Mouse (Mus musculus): ENCODE results near the gene Atg4b. TPM values are rescaled to one million over a fixed set of nuclear protein-coding genes. Genes with fewer than 3 reads are reported as not detected.

Gene Atg4b
- polyA plus RNA-seq, 1 experiment from 2014 or later: 70.9 TPM

DNA sequence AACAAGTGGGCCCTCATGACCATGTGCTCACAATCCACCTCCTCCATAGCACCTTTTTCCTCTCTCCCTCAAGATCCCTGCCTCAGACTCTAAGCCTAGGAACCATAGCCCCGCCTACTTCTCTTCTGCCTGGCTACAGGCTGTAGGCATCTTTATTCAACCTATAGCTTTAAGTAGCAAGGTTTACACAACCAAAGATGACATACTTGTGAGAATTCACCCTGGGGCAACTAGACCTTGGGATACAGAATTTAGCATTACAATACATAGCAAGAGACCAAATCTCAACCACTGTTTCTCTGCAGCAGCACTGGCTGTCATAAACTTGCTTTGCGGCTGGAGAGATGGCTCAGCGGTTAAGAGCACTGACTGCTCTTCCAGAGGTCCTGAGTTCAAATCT lies 58.7 kb downstream of the Atg4b start:
- H3K4me3 ChIP-seq (ENCODE audit: low read depth, low read length): no peak overlapping the region
- no peak overlapping the region for H3K27ac ChIP-seq (ENCODE audit: low read depth, low read length)
- peaks cover 32% of the 10 kb centered on the region for H3K36me3 ChIP-seq (ENCODE audit: control insufficient read depth, insufficient read depth, low read length)
- H3K4me1 ChIP-seq (ENCODE audit: control insufficient read depth, insufficient read depth, low read length): peaks cover 8% of the 10 kb centered on the region; the same call in 1 of the 2 replicates
- WGBS (ENCODE audit: insufficient replicate concordance): 89% methylated on average over 3 of the region's 3 CpGs
- no peaks in the 10 kb centered on the region for H3K9me3 ChIP-seq (replicated peaks; ENCODE audit: control insufficient read depth, low read length)
- no peak for ATAC-seq (replicated peaks; ENCODE audit: insufficient number of reproducible peaks, low FRiP score, low TSS enrichment)
- H3K9ac ChIP-seq (ENCODE audit: low read depth, low read length): no peak overlapping the region
- H3K27me3 ChIP-seq (ENCODE audit: control insufficient read depth, insufficient read depth, low read length): no peaks in the 10 kb centered on the region
- no peak overlapping the region for H3K4me2 ChIP-seq

DNA sequence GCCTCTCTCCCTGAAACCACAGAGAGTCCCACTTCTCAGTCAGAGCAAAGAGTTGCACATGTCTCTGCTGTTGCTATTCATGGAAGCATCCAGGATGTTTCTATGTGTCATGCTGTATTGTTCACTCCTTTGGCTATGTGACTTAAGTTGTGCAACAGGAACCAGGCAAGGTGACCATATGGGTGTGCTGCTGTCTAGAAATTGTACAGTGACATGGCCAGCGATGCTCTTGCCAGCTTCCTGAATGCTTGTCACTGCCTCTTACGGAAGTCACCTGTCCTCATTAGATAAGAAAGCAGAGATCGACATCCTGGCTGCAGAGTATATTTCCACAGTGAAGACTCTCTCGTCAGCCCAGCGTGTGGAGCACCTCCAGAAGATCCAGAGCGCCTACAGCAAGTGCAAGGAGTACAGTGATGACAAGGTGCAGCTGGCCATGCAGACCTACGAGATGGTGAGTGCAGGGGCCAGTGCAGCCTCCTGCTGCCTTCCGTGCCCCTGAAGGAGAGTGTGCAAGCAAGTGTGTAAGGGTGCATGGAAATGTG lies 60.3 kb downstream of the Atg4b start:
- H3K27me3 ChIP-seq (ENCODE audit: control insufficient read depth, insufficient read depth, low read length): no peaks in the 10 kb centered on the region
- WGBS (ENCODE audit: insufficient replicate concordance): 86% methylated on average over 8 of the region's 8 CpGs
- H3K9me3 ChIP-seq (replicated peaks; ENCODE audit: control insufficient read depth, low read length): no peaks in the 10 kb centered on the region
- no peak overlapping the region for H3K4me3 ChIP-seq (ENCODE audit: low read depth, low read length)
- no peaks in the 10 kb centered on the region for H3K4me1 ChIP-seq (ENCODE audit: control insufficient read depth, insufficient read depth, low read length)
- no peak for ATAC-seq (replicated peaks; ENCODE audit: insufficient number of reproducible peaks, low FRiP score, low TSS enrichment)
- H3K4me2 ChIP-seq: no peak overlapping the region
- H3K27ac ChIP-seq (ENCODE audit: low read depth, low read length): no peak overlapping the region
- peaks cover 36% of the 10 kb centered on the region for H3K36me3 ChIP-seq (ENCODE audit: control insufficient read depth, insufficient read depth, low read length)
- no peak overlapping the region for H3K9ac ChIP-seq (ENCODE audit: low read depth, low read length)

DNA sequence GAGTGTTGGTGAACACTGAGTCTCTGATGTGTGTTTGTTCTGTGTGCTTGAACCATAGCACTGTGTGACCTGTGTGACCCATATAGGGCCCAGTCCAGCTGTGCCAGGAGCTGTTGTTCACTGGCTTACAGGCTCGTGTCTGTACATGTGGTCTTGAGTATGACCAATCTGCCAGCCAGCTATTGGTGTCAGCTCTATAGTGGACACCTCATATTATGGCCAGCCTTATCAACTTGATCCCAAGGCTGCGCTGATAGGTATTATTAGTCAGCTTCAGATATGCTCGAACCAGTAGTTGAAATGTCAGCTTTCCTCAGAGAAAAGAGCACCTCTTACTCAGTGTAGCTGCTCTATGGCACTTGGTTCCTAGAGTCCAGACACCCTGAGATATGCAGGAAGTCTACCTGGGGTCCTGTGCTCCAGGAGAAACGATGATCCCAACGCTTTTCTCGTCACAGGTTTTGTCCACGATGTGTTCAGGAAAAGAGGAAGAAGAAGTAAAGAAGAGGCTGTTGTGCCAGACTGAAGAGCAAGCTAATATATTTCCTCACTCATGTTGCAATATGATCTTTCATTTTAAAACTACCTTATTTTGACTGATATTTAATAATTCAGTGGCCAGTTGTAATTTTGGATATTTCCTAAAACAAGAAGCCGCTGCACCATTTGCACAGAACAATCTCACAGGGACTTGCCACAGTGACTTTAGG lies 66.7 kb downstream of the Atg4b start:
- no peak for ATAC-seq (replicated peaks; ENCODE audit: insufficient number of reproducible peaks, low FRiP score, low TSS enrichment)

DNA sequence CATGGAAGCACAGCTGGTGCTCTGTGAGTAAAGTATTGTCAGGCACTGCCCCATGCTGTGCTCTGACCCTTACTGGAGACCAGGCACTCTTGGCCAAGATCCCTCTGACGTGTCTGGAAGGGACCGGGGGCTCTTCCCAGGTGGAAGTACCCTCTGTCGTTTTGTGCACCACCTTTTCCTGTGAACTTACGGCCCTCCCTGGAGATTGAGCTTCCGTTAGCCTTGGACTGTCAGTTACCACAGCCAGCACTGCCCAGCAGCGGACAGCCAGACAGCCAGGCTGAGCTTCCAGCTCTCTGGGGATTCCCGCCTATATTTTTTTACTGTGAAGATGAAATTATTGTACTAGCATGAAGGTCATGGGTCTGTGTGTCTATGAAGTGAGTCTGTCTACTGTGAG lies 67.4 kb downstream of the Atg4b start:
- H3K9ac ChIP-seq (ENCODE audit: low read depth, low read length): no peak overlapping the region
- no peak overlapping the region for H3K4me3 ChIP-seq (ENCODE audit: low read depth, low read length)
- WGBS (ENCODE audit: insufficient replicate concordance): 93% methylated on average over 7 of the region's 7 CpGs
- H3K4me1 ChIP-seq (ENCODE audit: control insufficient read depth, insufficient read depth, low read length): no peaks in the 10 kb centered on the region
- no peak overlapping the region for H3K4me2 ChIP-seq
- ATAC-seq (replicated peaks; ENCODE audit: insufficient number of reproducible peaks, low FRiP score, low TSS enrichment): no peak
- H3K36me3 ChIP-seq (ENCODE audit: control insufficient read depth, insufficient read depth, low read length): peaks cover 48% of the 10 kb centered on the region
- H3K27ac ChIP-seq (ENCODE audit: low read depth, low read length): no peak overlapping the region
- H3K9me3 ChIP-seq (replicated peaks; ENCODE audit: control insufficient read depth, low read length): no peaks in the 10 kb centered on the region
- H3K27me3 ChIP-seq (ENCODE audit: control insufficient read depth, insufficient read depth, low read length): no peaks in the 10 kb centered on the region

More for the DNA sequence above, 66.7 kb downstream of the Atg4b start:
- no peaks in the 10 kb centered on the region for H3K27me3 ChIP-seq (ENCODE audit: control insufficient read depth, insufficient read depth, low read length)
- no peaks in the 10 kb centered on the region for H3K9me3 ChIP-seq (replicated peaks; ENCODE audit: control insufficient read depth, low read length)
- H3K4me1 ChIP-seq (ENCODE audit: control insufficient read depth, insufficient read depth, low read length): no peaks in the 10 kb centered on the region
- peaks cover 48% of the 10 kb centered on the region for H3K36me3 ChIP-seq (ENCODE audit: control insufficient read depth, insufficient read depth, low read length)
- H3K9ac ChIP-seq (ENCODE audit: low read depth, low read length): no peak overlapping the region
- no peak overlapping the region for H3K4me2 ChIP-seq
- no peak overlapping the region for H3K4me3 ChIP-seq (ENCODE audit: low read depth, low read length)
- 89% methylated on average over 8 of the region's 8 CpGs for WGBS (ENCODE audit: insufficient replicate concordance)
- H3K27ac ChIP-seq (ENCODE audit: low read depth, low read length): no peak overlapping the region

DNA sequence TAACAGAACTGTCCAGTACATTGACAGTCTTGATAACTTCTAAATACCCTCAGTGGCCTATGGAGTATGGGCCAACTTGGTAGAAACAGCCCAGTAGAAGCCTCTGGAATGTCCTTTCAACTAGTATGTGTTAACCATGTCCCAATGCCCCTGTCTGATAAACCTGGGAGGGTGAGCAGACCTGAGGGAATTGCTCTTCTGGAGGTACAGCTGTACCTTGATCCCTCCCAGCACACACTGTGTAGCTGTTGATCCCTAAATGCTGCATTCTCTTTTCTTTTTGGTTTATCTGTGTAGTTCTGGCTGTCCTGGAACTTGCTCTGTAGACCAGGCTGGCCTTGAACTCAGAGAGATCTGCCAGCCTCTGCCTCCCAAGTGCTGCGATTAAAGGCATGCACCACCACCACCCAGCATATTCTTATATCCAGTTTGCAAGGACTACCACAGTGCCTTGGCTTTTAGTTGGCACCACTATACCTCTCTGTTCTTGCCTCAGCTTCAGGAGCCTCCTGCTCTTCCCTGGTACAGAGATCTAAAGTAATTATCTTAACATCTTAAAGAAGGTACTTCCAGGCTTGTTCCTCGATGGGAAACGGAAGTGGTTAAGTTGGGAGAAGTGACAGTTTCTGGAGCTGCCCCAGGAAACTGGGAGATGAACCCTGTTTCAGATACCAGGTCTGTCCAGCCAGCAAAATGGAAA lies 72.6 kb downstream of the Atg4b start:
- no peak overlapping the region for H3K4me3 ChIP-seq (ENCODE audit: low read depth, low read length)
- ATAC-seq (replicated peaks; ENCODE audit: insufficient number of reproducible peaks, low FRiP score, low TSS enrichment): no peak
- WGBS (ENCODE audit: insufficient replicate concordance): 72% methylated on average over 3 of the region's 3 CpGs
- no peak overlapping the region for H3K9ac ChIP-seq (ENCODE audit: low read depth, low read length)
- no peak overlapping the region for H3K4me2 ChIP-seq
- peaks cover 15% of the 10 kb centered on the region for H3K36me3 ChIP-seq (ENCODE audit: control insufficient read depth, insufficient read depth, low read length)
- peaks cover 7% of the 10 kb centered on the region for H3K4me1 ChIP-seq (ENCODE audit: control insufficient read depth, insufficient read depth, low read length)
- H3K27me3 ChIP-seq (ENCODE audit: control insufficient read depth, insufficient read depth, low read length): no peaks in the 10 kb centered on the region
- H3K27ac ChIP-seq (ENCODE audit: low read depth, low read length): peak overlapping the region; percentile 93; the same call in 1 of the 2 replicates
- no peaks in the 10 kb centered on the region for H3K9me3 ChIP-seq (replicated peaks; ENCODE audit: control insufficient read depth, low read length)

DNA sequence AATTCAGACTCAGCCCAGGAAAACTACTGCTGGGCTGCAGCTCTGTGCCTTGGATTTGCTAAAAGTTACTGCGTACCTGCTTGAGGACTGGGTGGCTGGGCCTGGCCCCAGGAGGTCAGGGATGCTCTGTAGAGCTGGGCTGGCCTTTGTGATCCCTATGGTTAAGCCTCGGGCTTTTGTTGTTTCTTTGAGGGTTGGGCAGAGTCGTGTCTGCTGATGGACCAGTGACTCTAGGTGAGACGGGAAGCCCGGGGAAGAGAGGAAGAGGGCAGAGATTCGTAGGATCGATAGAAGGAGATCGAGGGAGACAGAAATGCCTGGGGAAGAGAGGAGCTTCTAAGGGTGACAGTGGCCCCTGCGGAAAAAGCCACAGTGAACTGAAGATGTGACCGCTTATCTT lies 73.3 kb downstream of the Atg4b start, which contains the start of gene D2hgdh:
Gene D2hgdh, plus strand, starts transcription at position 301 of the 400 bp plus-strand sequence.
- H3K9me3 ChIP-seq (replicated peaks; ENCODE audit: control insufficient read depth, low read length): no peaks in the 10 kb centered on the region
- ATAC-seq (replicated peaks; ENCODE audit: insufficient number of reproducible peaks, low FRiP score, low TSS enrichment): no peak; the same call in 1 of the 2 replicates
- 6% methylated on average over 10 of the region's 10 CpGs for WGBS (ENCODE audit: insufficient replicate concordance)
- peaks cover 8% of the 10 kb centered on the region for H3K36me3 ChIP-seq (ENCODE audit: control insufficient read depth, insufficient read depth, low read length)
- peak within 1 kb of the TSS; percentile 77 for H3K9ac ChIP-seq (ENCODE audit: low read depth, low read length)
- H3K4me2 ChIP-seq: peak within 1 kb of the TSS; percentile 89
- H3K4me1 ChIP-seq (ENCODE audit: control insufficient read depth, insufficient read depth, low read length): peaks cover 7% of the 10 kb centered on the region
- no peaks in the 10 kb centered on the region for H3K27me3 ChIP-seq (ENCODE audit: control insufficient read depth, insufficient read depth, low read length)
- peak within 1 kb of the TSS; percentile 93 for H3K27ac ChIP-seq (ENCODE audit: low read depth, low read length)
- peak within 1 kb of the TSS; percentile 61 for H3K4me3 ChIP-seq (ENCODE audit: low read depth, low read length)

DNA sequence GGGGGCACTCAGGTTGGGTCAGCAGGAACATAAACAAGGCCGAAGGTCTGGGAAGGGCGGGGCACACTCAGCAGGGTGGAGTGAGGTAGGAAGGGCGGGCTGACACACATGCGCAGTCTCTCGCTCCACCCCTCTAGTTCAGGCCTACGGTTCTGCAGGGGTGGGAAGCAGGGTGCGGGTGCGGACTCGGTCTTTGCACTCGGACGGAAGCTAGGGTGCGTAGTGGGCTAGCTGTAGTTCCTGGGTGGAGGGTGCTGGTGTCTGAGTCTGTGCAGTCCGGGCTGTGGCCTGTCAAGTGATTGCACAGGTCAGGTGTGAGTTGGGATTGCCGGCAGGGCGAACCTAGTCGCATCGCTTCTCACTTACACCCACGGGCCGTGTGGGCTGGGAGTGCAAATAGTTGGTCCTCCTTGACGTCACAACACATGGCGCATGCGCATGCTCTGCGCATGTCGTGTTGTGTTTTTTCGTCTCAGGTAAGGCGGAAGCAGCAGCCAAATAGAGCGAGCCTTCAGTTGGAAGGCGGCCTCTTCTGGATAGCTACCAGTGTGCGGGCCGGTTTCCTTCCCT lies 73.9 kb downstream of the Atg4b start:
- Histone ChIP-seq H3K4me2 (peak overlapping the region; percentile 89), H3K36me3 (ENCODE audit: control insufficient read depth, insufficient read depth, low read length) (peaks cover 7% of the 10 kb centered on the region; the same call in 1 of the 2 replicates), H3K9me3 (replicated peaks; ENCODE audit: control insufficient read depth, low read length) (no peaks in the 10 kb centered on the region), H3K4me3 (ENCODE audit: low read depth, low read length) (peak overlapping the region; percentile 61), H3K4me1 (ENCODE audit: control insufficient read depth, insufficient read depth, low read length) (peaks cover 7% of the 10 kb centered on the region), H3K9ac (ENCODE audit: low read depth, low read length) (peak overlapping the region; percentile 77), H3K27ac (ENCODE audit: low read depth, low read length) (peak overlapping the region; percentile 93), H3K27me3 (ENCODE audit: control insufficient read depth, insufficient read depth, low read length) (no peaks in the 10 kb centered on the region)
- WGBS (ENCODE audit: insufficient replicate concordance): under 1% methylated on average over 30 of the region's 30 CpGs
- ATAC-seq (replicated peaks; ENCODE audit: insufficient number of reproducible peaks, low FRiP score, low TSS enrichment): peak; percentile 95

DNA sequence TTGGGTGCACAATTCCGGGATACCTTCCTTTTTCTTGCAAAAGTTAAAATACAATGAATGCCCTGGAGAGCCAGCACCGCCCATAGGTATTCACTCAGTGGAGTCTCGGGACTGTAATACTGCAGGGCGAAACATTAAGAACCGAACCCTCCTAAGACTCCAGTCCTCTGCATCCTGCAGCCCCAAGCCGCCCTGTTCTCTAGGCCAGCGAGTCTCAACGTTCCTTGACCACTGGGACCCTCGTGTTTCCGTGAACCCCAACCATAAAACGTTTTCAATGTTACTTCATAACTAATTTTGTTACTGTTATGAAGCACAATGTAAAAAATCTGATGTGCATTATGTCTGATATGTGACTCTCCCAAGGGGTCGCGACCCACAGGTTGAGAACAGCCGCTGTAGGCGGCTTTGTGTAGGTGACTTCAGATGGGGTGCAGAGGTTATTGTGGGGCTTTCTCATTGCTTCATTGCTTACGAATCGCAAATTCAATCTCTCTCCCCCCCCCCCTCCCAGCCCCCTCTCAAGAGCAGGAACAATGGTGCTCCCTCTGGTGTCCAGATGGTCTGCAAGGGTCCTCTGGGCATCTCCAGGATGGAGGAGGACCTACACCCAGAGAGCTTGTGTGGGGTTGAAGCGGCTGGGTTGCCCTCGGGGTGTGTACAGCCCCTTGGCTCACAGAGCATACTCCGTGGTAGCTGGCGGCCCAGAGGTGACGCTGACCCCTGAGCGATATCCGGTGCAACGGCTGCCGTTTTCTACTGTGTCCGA lies 74.7 kb downstream of the Atg4b start:
- whole genome bisulfite sequencing (ENCODE audit: insufficient replicate concordance): 46% methylated on average over 27 of the region's 27 CpGs
- no peaks in the 10 kb centered on the region for H3K27me3 ChIP-seq (ENCODE audit: control insufficient read depth, insufficient read depth, low read length)

More for the DNA sequence above, 74.7 kb downstream of the Atg4b start:
- Histone ChIP-seq H3K36me3 (ENCODE audit: control insufficient read depth, insufficient read depth, low read length) (peaks cover 5% of the 10 kb centered on the region; the same call in 1 of the 2 replicates), H3K27ac (ENCODE audit: low read depth, low read length) (peak overlapping the region; percentile 93), H3K4me3 (ENCODE audit: low read depth, low read length) (peak overlapping the region; percentile 61), H3K4me1 (ENCODE audit: control insufficient read depth, insufficient read depth, low read length) (peaks cover 7% of the 10 kb centered on the region), H3K9me3 (replicated peaks; ENCODE audit: control insufficient read depth, low read length) (no peaks in the 10 kb centered on the region), H3K4me2 (peak overlapping the region; percentile 89), H3K9ac (ENCODE audit: low read depth, low read length) (peak overlapping the region; percentile 77)
- no peak for ATAC-seq (replicated peaks; ENCODE audit: insufficient number of reproducible peaks, low FRiP score, low TSS enrichment)
